Mouse (Mus musculus) ovary, postnatal 36 days (tissue): ENCODE measurements around the gene Hist1h4j.
"Not testable (repeated sequence)": the region's sequence is repeated elsewhere in the genome, so short reads cannot be mapped to it uniquely, and the experiment has no call there.

Experiments used
- DNase-seq: peaks from one replicate; pipeline ENCODE4 v3.0.0; 2022; ENCODE audit warnings: low spot score, mixed read lengths

Gene Hist1h4j

GRCm38 (mm10) chr13:21734906-21735767 lies at the start of gene Hist1h4j:
Gene Hist1h4j, plus strand, starts transcription at chr13:21735064.
- DNase-seq = peak; percentile 81

- DNase-seq = no peak
Observed at GRCm38 (mm10) chr13:21697811-21698210, 37.1 kb upstream of the Hist1h4j start, which contains the start of gene Olfr1359. Gene Olfr1359, plus strand, starts transcription at chr13:21698111.

- DNase-seq = no peak
Observed at GRCm38 (mm10) chr13:21706669-21707068, 28.2 kb upstream of the Hist1h4j start.

- peak; percentile 82 for DNase-seq
Observed at GRCm38 (mm10) chr13:21710031-21710711, 24.7 kb upstream of the Hist1h4j start.

- peak; percentile 67 for DNase-seq
Observed at GRCm38 (mm10) chr13:21710821-21711525, 23.9 kb upstream of the Hist1h4j start.

GRCm38 (mm10) chr13:21711698-21712097 lies 23.2 kb upstream of the Hist1h4j start:
- no peak for DNase-seq

- peak; percentile 30 for DNase-seq
Observed at GRCm38 (mm10) chr13:21714725-21715124, 20.1 kb upstream of the Hist1h4j start.

GRCm38 (mm10) chr13:21715131-21715863 lies 19.6 kb upstream of the Hist1h4j start:
- DNase-seq = no peak

GRCm38 (mm10) chr13:21715864-21716539 lies 18.9 kb upstream of the Hist1h4j start, which contains the start of the genes Hist1h2bl and Hist1h2ai:
Gene Hist1h2bl, minus strand, starts transcription at chr13:21716143.
Gene Hist1h2ai, plus strand, starts transcription at chr13:21716422.
- DNase-seq = peak; percentile 69

GRCm38 (mm10) chr13:21716540-21717391 lies 18.1 kb upstream of the Hist1h4j start:
- not testable (repeated sequence) for DNase-seq

GRCm38 (mm10) chr13:21717397-21718357 lies 17.2 kb upstream of the Hist1h4j start, which contains the start of gene Hist1h3h:
Gene Hist1h3h, plus strand, starts transcription at chr13:21717659.
- DNase-seq = peak; percentile 77

- DNase-seq = no peak
Observed at GRCm38 (mm10) chr13:21718381-21719080, 16.3 kb upstream of the Hist1h4j start.

- DNase-seq = not testable (repeated sequence)
Observed at GRCm38 (mm10) chr13:21721107-21721756, 13.6 kb upstream of the Hist1h4j start.

GRCm38 (mm10) chr13:21721757-21722372 lies 13.0 kb upstream of the Hist1h4j start, which contains the start of gene Hist1h2bm:
Gene Hist1h2bm, plus strand, starts transcription at chr13:21722044.
- peak; percentile 59 for DNase-seq

GRCm38 (mm10) chr13:21722373-21722925 lies 12.4 kb upstream of the Hist1h4j start:
- DNase-seq = no peak

- no peak for DNase-seq
Observed at GRCm38 (mm10) chr13:21722993-21723836, 11.6 kb upstream of the Hist1h4j start.
